Mouse (Mus musculus) midbrain, embryonic 11.5 days (tissue): ENCODE measurements around the gene Gm49322. TPM values are rescaled to one million over a fixed set of nuclear protein-coding genes. Genes with fewer than 3 reads are reported as not detected.

Experiments
- ATAC-seq: fragments of 200-750 bp; cut with Nextera tagmentation; 2 replicates; pipeline ENCODE4 v1.8.0; 2017; ENCODE audit warnings: moderate TSS enrichment, moderate library complexity; ENCODE audit not compliant: low FRiP score
- DNase-seq: peaks from one replicate; pipeline ENCODE4 v3.0.0; 2015; ENCODE audit warnings: low spot score; ENCODE audit errors: missing footprints
- H3K27ac ChIP-seq: fragments of 300-500 bp; sonication (generic); 2 replicates; pipeline ENCODE4 v1.5.1; 2014; ENCODE audit warnings: low read depth, low read length
- H3K27me3 ChIP-seq: fragments of 300-500 bp; sonication (generic); 2 replicates; pipeline ENCODE4 v1.6.1; 2014; ENCODE audit warnings: mild to moderate bottlenecking, low read length, moderate library complexity, mixed read lengths; ENCODE audit not compliant: control insufficient read depth, insufficient read depth
- H3K36me3 ChIP-seq: fragments of 300-500 bp; sonication (generic); 2 replicates; pipeline ENCODE4 v1.6.1; 2014; ENCODE audit warnings: mild to moderate bottlenecking, low read length, moderate library complexity, mixed read lengths; ENCODE audit not compliant: control insufficient read depth, insufficient read depth
- H3K4me1 ChIP-seq: fragments of 300-500 bp; sonication (generic); 2 replicates; pipeline ENCODE4 v1.6.1; 2014; ENCODE audit warnings: low read length; ENCODE audit not compliant: control insufficient read depth, insufficient read depth
- H3K4me2 ChIP-seq: fragments of 300-500 bp; sonication (generic); 2 replicates; pipeline ENCODE4 v1.6.1; 2014; ENCODE audit warnings: mild to moderate bottlenecking, moderate library complexity
- H3K4me3 ChIP-seq: fragments of 300-500 bp; sonication (generic); 2 replicates; pipeline ENCODE4 v1.5.1; 2014; ENCODE audit warnings: low read depth, low read length
- H3K9ac ChIP-seq: fragments of 300-500 bp; sonication (generic); 2 replicates; pipeline ENCODE4 v1.6.1; 2014; ENCODE audit warnings: low read length
- H3K9me3 ChIP-seq: fragments of 300-500 bp; sonication (generic); 2 replicates; pipeline ENCODE4 v1.6.1; 2016; ENCODE audit warnings: low read length; ENCODE audit not compliant: control insufficient read depth
- WGBS: fragments of 180-500 bp; shearing (Covaris S2); extraction: QIAGEN DNeasy Blood & Tissue Kit; methylation state at CpG from one replicate; pipeline ENCODE4 v1.1.7; 2014; 5-methylcytosine and 5-hydroxymethylcytosine counted together
- polyA plus RNA-seq: library from polyadenylated mRNA; unstranded; fragments of >200 nt; fragmentation: Nextera tagmentation; extraction: Ambion mirVana; gene quantifications from 2 replicates; pipeline ENCODE4 v1.2.1, GENCODE M21; 2014

Gene Gm49322
- polyA plus RNA-seq, 1 experiment from 2014 or later, result 2.2 TPM

DNA sequence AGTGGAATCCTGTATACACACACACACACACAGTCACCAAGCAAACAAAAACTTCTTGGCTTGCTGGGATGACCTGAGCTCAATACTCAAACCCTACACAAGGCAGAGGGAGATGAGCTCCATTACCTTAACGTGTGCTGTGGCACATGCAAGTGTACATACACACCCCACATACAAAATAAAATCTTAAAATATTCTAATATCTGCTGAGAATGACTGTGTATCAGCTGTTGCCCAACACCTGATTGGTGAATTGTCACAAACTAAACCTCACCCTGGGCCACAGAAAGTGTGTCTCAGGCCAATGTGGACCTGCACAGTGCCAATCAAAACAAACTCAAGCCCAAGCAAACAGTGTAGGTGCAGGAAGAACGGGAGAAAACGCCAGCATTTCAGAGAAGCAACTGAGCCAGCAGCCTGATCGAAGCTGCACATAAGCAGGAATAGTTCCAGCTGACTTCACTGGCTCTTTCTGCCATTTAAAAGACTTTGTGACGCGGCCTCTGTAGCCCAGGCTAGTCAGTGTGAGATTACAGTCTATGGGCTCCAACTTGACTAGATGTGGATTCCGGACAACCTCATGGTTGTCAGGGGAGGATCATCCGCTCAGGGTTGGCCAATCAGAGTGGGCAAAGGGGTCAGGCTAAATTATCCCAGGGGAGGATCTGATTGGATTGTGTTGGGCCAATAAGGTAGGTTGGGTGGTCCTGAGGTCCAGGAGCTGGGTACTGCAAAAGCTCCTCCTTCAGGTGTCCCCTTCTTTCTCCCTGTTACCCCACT is 13.8 kb downstream of the Gm49322 start:
- Histone ChIP-seq H3K36me3 (peaks cover 4% of the 10 kb centered on the region), H3K27ac (no peak overlapping the region), H3K9ac (no peak overlapping the region), H3K27me3 (no peaks in the 10 kb centered on the region), H3K4me1 (peaks cover 20% of the 10 kb centered on the region), H3K4me2 (no peak overlapping the region), H3K9me3 (no peaks in the 10 kb centered on the region), H3K4me3 (no peak overlapping the region)
- DNase-seq (no peak), ATAC-seq (no peak)
- 30% methylated on average over 8 of the region's 8 CpGs for WGBS

- H3K27me3 ChIP-seq, result no peaks in the 10 kb centered on the region
- H3K9ac ChIP-seq, result no peak overlapping the region
- no peak overlapping the region for H3K27ac ChIP-seq
- H3K36me3 ChIP-seq, result peaks cover 3% of the 10 kb centered on the region; the same call in 1 of the 2 replicates
- H3K4me2 ChIP-seq, result no peak overlapping the region
- DNase-seq (no peak), ATAC-seq (no peak)
- 84% methylated on average over 9 of the region's 9 CpGs for WGBS
- no peak overlapping the region for H3K4me3 ChIP-seq
- no peaks in the 10 kb centered on the region for H3K9me3 ChIP-seq
- H3K4me1 ChIP-seq, result peaks cover 20% of the 10 kb centered on the region
Observed at GRCm38 (mm10) chr10:80620365-80620764, 14.5 kb downstream of the Gm49322 start.

- Histone ChIP-seq H3K27ac (peak overlapping the region; percentile 93), H3K9ac (peak overlapping the region; percentile 59), H3K4me3 (peak overlapping the region; percentile 90), H3K9me3 (no peaks in the 10 kb centered on the region), H3K4me2 (peak overlapping the region; percentile 72), H3K4me1 (peaks cover 20% of the 10 kb centered on the region), H3K27me3 (no peaks in the 10 kb centered on the region), H3K36me3 (no peaks in the 10 kb centered on the region)
- ATAC-seq (no peak), DNase-seq (no peak)
- WGBS, result 58% methylated on average over 16 of the region's 16 CpGs
Observed at GRCm38 (mm10) chr10:80620796-80621689, 15.2 kb downstream of the Gm49322 start.

DNA sequence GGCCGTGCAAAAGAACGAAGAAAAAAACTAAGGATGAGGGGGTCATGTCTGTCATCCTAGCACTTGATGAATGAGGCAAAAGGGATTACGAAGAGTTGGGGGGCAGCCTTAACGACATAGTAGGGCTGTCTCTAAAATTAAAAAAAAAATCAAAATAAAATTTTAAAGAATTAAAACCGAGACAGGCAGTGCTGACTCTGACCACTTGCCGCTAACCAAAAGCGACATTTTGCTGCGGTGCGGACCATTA is 15.8 kb downstream of the Gm49322 start:
- 5% methylated on average over 9 of the region's 9 CpGs for WGBS

DNA sequence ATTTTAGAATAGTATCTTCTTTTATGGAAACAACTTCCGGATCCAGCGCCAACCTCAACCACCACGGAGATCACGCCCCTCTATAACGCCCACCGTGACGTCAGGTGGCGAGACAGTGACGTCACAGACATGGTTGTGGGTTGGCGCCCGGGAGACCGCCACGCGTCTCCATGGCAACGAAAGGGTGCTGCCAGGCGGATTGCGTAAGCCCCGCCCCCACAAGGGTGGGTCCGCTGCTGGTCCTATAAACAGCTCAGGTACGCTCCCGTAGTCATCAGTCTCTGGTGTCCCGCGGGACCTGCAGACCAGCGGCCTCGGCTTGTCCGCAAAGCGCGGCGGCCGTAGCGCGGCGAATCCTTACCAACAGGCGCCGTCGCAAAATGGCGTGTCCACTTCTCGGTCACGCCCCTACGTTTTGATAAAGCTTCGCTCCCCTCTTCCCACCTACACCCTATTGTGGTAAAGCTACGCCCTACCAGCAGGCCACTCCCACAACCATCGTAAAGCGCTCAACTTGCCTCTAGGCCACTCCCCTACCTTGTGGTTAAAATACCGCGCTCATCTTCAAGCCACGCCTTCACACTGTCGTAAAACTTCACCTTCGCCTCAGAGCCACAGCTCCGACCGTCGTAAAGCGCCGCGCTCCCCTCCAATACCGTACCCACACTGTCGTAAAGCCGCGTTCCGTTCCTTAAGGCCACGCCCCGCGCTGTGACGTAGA is 16.3 kb downstream of the Gm49322 start:
- no peaks in the 10 kb centered on the region for H3K36me3 ChIP-seq
- no peaks in the 10 kb centered on the region for H3K9me3 ChIP-seq
- H3K27me3 ChIP-seq, result no peaks in the 10 kb centered on the region
- peak overlapping the region; percentile 90 for H3K9ac ChIP-seq
- H3K4me3 ChIP-seq, result peak overlapping the region; percentile 90
- H3K4me2 ChIP-seq, result peak overlapping the region; percentile 98
- DNase-seq (peak; percentile 100), ATAC-seq (peak; percentile 96)
- peak overlapping the region; percentile 93 for H3K27ac ChIP-seq
- WGBS, result 0% methylated on average over 64 of the region's 64 CpGs
- peaks cover 20% of the 10 kb centered on the region for H3K4me1 ChIP-seq

More for the DNA sequence above, 15.8 kb downstream of the Gm49322 start:
- Histone ChIP-seq H3K4me2 (peak overlapping the region; percentile 72), H3K4me1 (peaks cover 20% of the 10 kb centered on the region), H3K4me3 (peak overlapping the region; percentile 90), H3K9ac (peak overlapping the region; percentile 59), H3K36me3 (no peaks in the 10 kb centered on the region), H3K27ac (peak overlapping the region; percentile 93), H3K9me3 (no peaks in the 10 kb centered on the region), H3K27me3 (no peaks in the 10 kb centered on the region)
- ATAC-seq (peak; percentile 0; the same call in 1 of the 2 replicates), DNase-seq (peak; percentile 85)

DNA sequence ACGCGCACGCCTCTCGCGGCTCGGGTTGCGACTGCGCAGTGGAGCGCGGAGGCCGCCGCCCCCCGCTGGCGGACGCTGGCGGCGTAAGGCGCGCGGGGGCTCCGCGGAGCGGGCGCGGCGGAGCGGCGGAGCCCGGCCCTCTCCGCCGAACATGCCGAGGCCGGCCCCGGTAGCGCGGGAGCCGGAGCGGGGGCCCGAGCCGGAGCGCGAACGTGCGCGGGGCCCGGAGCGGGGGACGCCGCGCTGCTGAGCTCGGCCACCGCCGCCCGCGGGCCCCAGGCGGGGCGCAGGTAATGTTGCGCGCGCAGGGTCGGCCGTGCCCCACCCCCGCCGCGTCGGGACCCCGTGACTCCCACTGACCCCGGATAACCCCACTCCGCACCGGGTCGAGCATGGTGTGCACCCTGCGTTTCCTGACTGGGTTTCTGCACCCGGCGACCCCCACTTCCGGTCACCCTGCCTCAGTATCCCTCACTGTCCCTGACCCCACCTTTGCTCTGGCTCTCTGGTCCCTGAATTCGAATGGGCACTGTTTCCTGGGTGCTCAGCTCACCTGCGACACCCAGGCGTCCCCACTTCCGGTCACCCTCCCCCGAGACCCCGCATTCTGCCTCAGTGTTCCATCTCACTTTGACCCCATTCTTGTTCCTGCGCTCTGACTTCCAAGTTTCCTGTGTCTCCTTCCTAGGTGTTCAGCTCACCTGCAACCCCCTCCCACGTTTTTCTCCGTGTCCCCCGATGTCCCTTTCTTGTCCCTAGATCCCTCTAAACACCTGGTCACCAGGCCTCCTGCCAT is 17.0 kb downstream of the Gm49322 start, which contains the start of gene Csnk1g2:
Gene Csnk1g2 (plus strand): TSS at position 178 of the 796 bp plus-strand sequence.
- DNase-seq (peak; percentile 88), ATAC-seq (no peak; the same call in 1 of the 2 replicates)
- H3K4me3 ChIP-seq, result peak within 1 kb of the TSS; percentile 90
- peak within 1 kb of the TSS; percentile 98 for H3K4me2 ChIP-seq
- H3K27ac ChIP-seq, result peak within 1 kb of the TSS; percentile 93
- WGBS, result under 1% methylated on average over 79 of the region's 85 CpGs
- peak within 1 kb of the TSS; percentile 90 for H3K9ac ChIP-seq
- no peaks in the 10 kb centered on the region for H3K9me3 ChIP-seq
- no peaks in the 10 kb centered on the region for H3K36me3 ChIP-seq
- peaks cover 24% of the 10 kb centered on the region for H3K4me1 ChIP-seq
- no peaks in the 10 kb centered on the region for H3K27me3 ChIP-seq

GRCm38 (mm10) chr10:80623457-80624191 is 17.8 kb downstream of the Gm49322 start:
- peak overlapping the region; percentile 90 for H3K9ac ChIP-seq
- no peaks in the 10 kb centered on the region for H3K9me3 ChIP-seq
- DNase-seq (peak; percentile 92), ATAC-seq (no peak)
- no peaks in the 10 kb centered on the region for H3K27me3 ChIP-seq
- peak overlapping the region; percentile 90 for H3K4me3 ChIP-seq
- WGBS, result 18% methylated on average over 15 of the region's 15 CpGs
- peaks cover 25% of the 10 kb centered on the region for H3K4me1 ChIP-seq
- H3K4me2 ChIP-seq, result peak overlapping the region; percentile 98
- H3K36me3 ChIP-seq, result no peaks in the 10 kb centered on the region
- H3K27ac ChIP-seq, result peak overlapping the region; percentile 57

DNA sequence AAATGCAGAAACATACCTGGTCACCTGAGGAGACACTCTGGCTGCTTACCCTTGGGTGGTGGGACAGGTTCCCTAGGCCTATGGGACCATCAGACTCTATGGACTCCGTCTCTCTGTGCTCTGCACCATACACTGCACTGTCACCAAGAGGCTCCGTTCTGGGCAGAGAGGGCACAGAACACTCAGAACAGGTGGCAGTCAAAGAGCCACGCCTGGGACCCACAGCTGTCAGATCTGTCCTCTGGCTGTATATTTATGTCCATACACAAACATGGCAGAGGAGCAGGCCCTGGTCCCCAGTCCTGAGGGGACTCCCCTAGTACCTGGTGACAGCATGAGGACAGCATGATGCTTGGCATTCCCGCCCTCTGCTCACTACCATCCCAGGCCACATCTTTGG is 19.9 kb downstream of the Gm49322 start:
- Histone ChIP-seq H3K9me3 (no peaks in the 10 kb centered on the region), H3K27ac (no peak overlapping the region), H3K4me1 (peaks cover 25% of the 10 kb centered on the region), H3K27me3 (no peaks in the 10 kb centered on the region), H3K36me3 (no peaks in the 10 kb centered on the region), H3K4me2 (no peak overlapping the region), H3K9ac (no peak overlapping the region), H3K4me3 (no peak overlapping the region)
- no peak for ATAC-seq
- DNase-seq, result no peak
- 93% methylated on average over 4 of the region's 4 CpGs for WGBS
